Mouse (Mus musculus) hindbrain, embryonic 11.5 days (tissue): ENCODE measurements around the gene Bnc2. TPM values are rescaled to one million over a fixed set of nuclear protein-coding genes. Genes with fewer than 3 reads are reported as not detected.

Source experiments
- ATAC-seq: fragments of 200-750 bp; cut with Nextera tagmentation; 2 replicates; pipeline ENCODE4 v1.8.0; 2017; ENCODE audit warnings: mild to moderate bottlenecking, moderate TSS enrichment, moderate library complexity; ENCODE audit not compliant: low FRiP score
- DNase-seq: peaks from one replicate; pipeline ENCODE4 v3.0.0-alpha.2; 2015; ENCODE audit warnings: low spot score
- H3K27ac ChIP-seq: fragments of 300-500 bp; sonication (generic); 2 replicates; pipeline ENCODE4 v1.5.1; 2014; ENCODE audit warnings: mild to moderate bottlenecking, low read depth, low read length
- H3K27me3 ChIP-seq: fragments of 300-500 bp; sonication (generic); 2 replicates; pipeline ENCODE4 v1.6.1; 2014; ENCODE audit warnings: mild to moderate bottlenecking, low read length, moderate library complexity, mixed read lengths; ENCODE audit not compliant: control insufficient read depth, insufficient read depth
- H3K36me3 ChIP-seq: fragments of 300-500 bp; sonication (generic); 2 replicates; pipeline ENCODE4 v1.6.1; 2014; ENCODE audit warnings: mild to moderate bottlenecking, low read length, moderate library complexity, mixed read lengths; ENCODE audit not compliant: control insufficient read depth, insufficient read depth
- H3K4me1 ChIP-seq: fragments of 300-500 bp; sonication (generic); replicated peaks from 2 replicates; pipeline ENCODE4 v1.6.1; 2014; ENCODE audit warnings: low read length, mixed read lengths; ENCODE audit not compliant: control insufficient read depth, insufficient read depth
- H3K4me2 ChIP-seq: fragments of 300-500 bp; sonication (generic); replicated peaks from 2 replicates; pipeline ENCODE4 v1.6.1; 2014; ENCODE audit warnings: mild to moderate bottlenecking, low read depth, low read length
- H3K4me3 ChIP-seq: fragments of 300-500 bp; sonication (generic); 2 replicates; pipeline ENCODE4 v1.5.1; 2014; ENCODE audit warnings: low read depth, low read length
- H3K9ac ChIP-seq: fragments of 300-500 bp; sonication (generic); 2 replicates; pipeline ENCODE4 v1.6.1; 2014; ENCODE audit warnings: low read depth, low read length
- H3K9me3 ChIP-seq: fragments of 300-500 bp; sonication (generic); 2 replicates; pipeline ENCODE4 v1.6.1; 2016; ENCODE audit warnings: low read length; ENCODE audit not compliant: control insufficient read depth
- WGBS: fragments of 180-500 bp; shearing (Covaris S2); extraction: QIAGEN DNeasy Blood & Tissue Kit; methylation state at CpG from one replicate; pipeline ENCODE4 v1.1.7; 2014; 5-methylcytosine and 5-hydroxymethylcytosine counted together
- polyA plus RNA-seq: library from polyadenylated mRNA; unstranded; fragments of >200 nt; fragmentation: Nextera tagmentation; extraction: Ambion mirVana; gene quantifications from 2 replicates; pipeline ENCODE4 v1.2.1, GENCODE M21; 2014

Gene Bnc2
- polyA plus RNA-seq, 1 experiment from 2014 or later = 16.1 TPM

DNA sequence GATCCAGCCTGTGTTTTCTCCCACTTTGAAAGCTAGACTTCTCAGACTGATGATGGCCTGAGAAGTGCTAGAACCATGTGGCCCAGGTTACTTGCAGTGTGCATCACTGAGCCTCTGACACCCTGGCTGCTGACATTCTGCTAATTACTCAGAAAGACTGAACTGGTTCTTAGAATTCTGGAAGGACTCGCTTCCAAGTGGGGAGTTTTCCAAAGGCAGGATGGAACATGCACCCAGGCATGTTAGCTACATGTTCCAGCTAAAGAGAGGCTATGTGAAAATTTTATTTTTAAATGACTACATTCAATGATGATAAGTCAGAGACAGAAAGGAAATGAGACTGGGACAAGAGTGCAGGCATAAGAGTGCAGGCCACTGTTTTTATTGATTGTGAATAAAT, 289.9 kb downstream of the Bnc2 start:
- H3K27me3 ChIP-seq = no peaks in the 10 kb centered on the region
- H3K9me3 ChIP-seq = no peaks in the 10 kb centered on the region
- no peak overlapping the region for H3K4me2 ChIP-seq
- no peak overlapping the region for H3K27ac ChIP-seq
- no peaks in the 10 kb centered on the region for H3K4me1 ChIP-seq
- no peaks in the 10 kb centered on the region for H3K36me3 ChIP-seq
- 94% methylated on average over 1 of the region's 1 CpGs for WGBS
- ATAC-seq (no peak), DNase-seq (no peak)
- no peak overlapping the region for H3K4me3 ChIP-seq
- no peak overlapping the region for H3K9ac ChIP-seq

- DNase-seq = no peak
- no peak overlapping the region for H3K27ac ChIP-seq
- no peak for ATAC-seq
- WGBS = 57% methylated on average over 6 of the region's 6 CpGs
- no peaks in the 10 kb centered on the region for H3K9me3 ChIP-seq
- H3K4me3 ChIP-seq = no peak overlapping the region
- H3K4me1 ChIP-seq = no peaks in the 10 kb centered on the region
- no peaks in the 10 kb centered on the region for H3K36me3 ChIP-seq
- H3K27me3 ChIP-seq = no peaks in the 10 kb centered on the region
- H3K4me2 ChIP-seq = no peak overlapping the region
- H3K9ac ChIP-seq = no peak overlapping the region
Observed at GRCm38 (mm10) chr4:84379289-84379688, 295.8 kb downstream of the Bnc2 start.

DNA sequence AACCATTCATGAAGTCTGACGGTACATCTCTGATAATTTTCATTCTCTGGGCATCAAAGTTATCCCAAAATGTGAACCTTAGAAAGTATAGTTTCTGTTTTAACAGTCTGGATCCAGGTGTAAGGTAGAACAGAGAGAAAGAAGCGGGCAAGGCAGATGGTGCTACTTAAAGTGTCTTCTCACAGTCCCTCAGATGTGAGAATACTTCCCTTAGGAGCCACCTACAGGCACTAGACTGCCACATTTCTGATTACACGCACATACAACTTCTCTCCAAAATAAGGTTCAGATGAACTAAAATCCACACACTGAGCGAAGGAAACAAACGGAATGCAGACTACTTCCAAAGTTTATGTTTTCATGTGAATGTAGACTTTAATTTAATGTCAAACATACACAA, 297.6 kb downstream of the Bnc2 start:
- H3K27me3 ChIP-seq = no peaks in the 10 kb centered on the region
- H3K4me3 ChIP-seq = no peak overlapping the region
- no peak overlapping the region for H3K9ac ChIP-seq
- no peaks in the 10 kb centered on the region for H3K4me1 ChIP-seq
- no peaks in the 10 kb centered on the region for H3K9me3 ChIP-seq
- no peak overlapping the region for H3K4me2 ChIP-seq
- H3K27ac ChIP-seq = no peak overlapping the region
- no peaks in the 10 kb centered on the region for H3K36me3 ChIP-seq
- DNase-seq (no peak), ATAC-seq (no peak)
- WGBS = 88% methylated on average over 5 of the region's 5 CpGs

GRCm38 (mm10) chr4:84362337-84362823, 312.7 kb downstream of the Bnc2 start:
- Histone ChIP-seq H3K9me3 (no peaks in the 10 kb centered on the region), H3K4me3 (no peak overlapping the region), H3K9ac (no peak overlapping the region), H3K4me1 (no peaks in the 10 kb centered on the region; the same call in 1 of the 2 replicates), H3K27me3 (no peaks in the 10 kb centered on the region), H3K4me2 (no peak overlapping the region), H3K36me3 (no peaks in the 10 kb centered on the region), H3K27ac (no peak overlapping the region; the same call in 1 of the 2 replicates)
- DNase-seq = peak; percentile 26
- ATAC-seq = no peak
- 54% methylated on average over 8 of the region's 8 CpGs for WGBS

GRCm38 (mm10) chr4:84361165-84361564, 313.9 kb downstream of the Bnc2 start:
- WGBS = 70% methylated on average over 5 of the region's 5 CpGs

GRCm38 (mm10) chr4:84359996-84360395, 315.1 kb downstream of the Bnc2 start:
- Histone ChIP-seq H3K4me2 (no peak overlapping the region), H3K4me3 (no peak overlapping the region), H3K9ac (no peak overlapping the region), H3K9me3 (no peaks in the 10 kb centered on the region), H3K27me3 (no peaks in the 10 kb centered on the region), H3K27ac (no peak overlapping the region), H3K36me3 (no peaks in the 10 kb centered on the region), H3K4me1 (peaks cover 6% of the 10 kb centered on the region; the same call in 1 of the 2 replicates)
- DNase-seq (no peak), ATAC-seq (no peak)
- WGBS = 92% methylated on average over 2 of the region's 2 CpGs

More at GRCm38 (mm10) chr4:84361165-84361564, 313.9 kb downstream of the Bnc2 start:
- Histone ChIP-seq H3K9me3 (no peaks in the 10 kb centered on the region), H3K4me3 (no peak overlapping the region), H3K4me1 (peaks cover 6% of the 10 kb centered on the region; the same call in 1 of the 2 replicates), H3K27ac (no peak overlapping the region), H3K4me2 (no peak overlapping the region), H3K36me3 (no peaks in the 10 kb centered on the region), H3K9ac (no peak overlapping the region), H3K27me3 (no peaks in the 10 kb centered on the region)
- ATAC-seq = no peak
- no peak for DNase-seq

DNA sequence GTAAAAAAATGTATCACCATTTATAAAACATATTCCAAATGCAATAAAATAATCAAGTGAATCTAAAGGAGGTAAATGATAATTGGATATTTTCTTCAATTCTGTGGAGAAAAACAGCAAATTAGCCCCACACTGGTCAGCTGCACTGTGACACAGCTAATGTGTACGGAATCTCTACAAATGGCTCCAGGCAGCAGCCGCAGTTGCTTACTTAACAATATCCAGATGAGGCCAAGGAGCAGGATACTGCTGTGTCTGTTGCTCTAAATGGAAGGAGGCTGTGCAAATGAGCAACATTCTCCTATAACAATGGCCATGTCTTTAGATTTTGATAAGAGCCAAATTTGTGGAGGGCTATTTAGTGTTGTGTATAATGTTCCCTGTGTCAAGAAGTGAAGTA, 316.9 kb downstream of the Bnc2 start:
- H3K4me1 ChIP-seq = peaks cover 6% of the 10 kb centered on the region; the same call in 1 of the 2 replicates
- no peak overlapping the region for H3K27ac ChIP-seq
- H3K27me3 ChIP-seq = no peaks in the 10 kb centered on the region
- no peak overlapping the region for H3K4me3 ChIP-seq
- WGBS = 32% methylated on average over 2 of the region's 2 CpGs
- peak; percentile 57; the same call in 1 of the 2 replicates for ATAC-seq
- peak; percentile 29 for DNase-seq
- H3K9me3 ChIP-seq = no peaks in the 10 kb centered on the region
- H3K36me3 ChIP-seq = no peaks in the 10 kb centered on the region
- no peak overlapping the region for H3K9ac ChIP-seq
- no peak overlapping the region for H3K4me2 ChIP-seq

DNA sequence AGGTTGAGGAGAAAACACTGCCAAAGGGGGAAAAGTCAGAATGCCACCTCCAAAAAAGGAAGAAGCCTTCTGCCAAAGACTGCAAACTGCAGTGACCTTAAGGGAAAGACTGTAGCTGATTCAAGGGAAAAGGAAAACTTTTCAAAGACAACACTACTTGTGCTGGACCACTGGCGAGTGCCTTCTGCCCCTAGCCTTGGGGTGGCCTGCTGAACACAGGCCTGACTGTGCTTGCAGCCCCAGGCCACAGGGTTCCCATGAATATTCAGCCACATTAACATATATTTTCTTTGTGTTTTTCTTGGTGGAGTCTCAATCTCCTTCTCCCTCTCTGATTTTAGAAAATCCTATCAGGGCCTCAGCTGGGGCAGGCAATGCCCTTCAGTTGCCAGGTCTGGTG, 317.7 kb downstream of the Bnc2 start:
- Histone ChIP-seq H3K4me2 (no peak overlapping the region), H3K4me1 (peaks cover 6% of the 10 kb centered on the region; the same call in 1 of the 2 replicates), H3K9me3 (no peaks in the 10 kb centered on the region), H3K36me3 (no peaks in the 10 kb centered on the region), H3K9ac (no peak overlapping the region), H3K27me3 (no peaks in the 10 kb centered on the region), H3K4me3 (no peak overlapping the region), H3K27ac (0 out of 2 replicates have a peak overlapping the region, but pooled peaks have one; percentile 7)
- 6% methylated on average over 1 of the region's 1 CpGs for WGBS
- ATAC-seq (peak; percentile 82), DNase-seq (peak; percentile 50)

DNA sequence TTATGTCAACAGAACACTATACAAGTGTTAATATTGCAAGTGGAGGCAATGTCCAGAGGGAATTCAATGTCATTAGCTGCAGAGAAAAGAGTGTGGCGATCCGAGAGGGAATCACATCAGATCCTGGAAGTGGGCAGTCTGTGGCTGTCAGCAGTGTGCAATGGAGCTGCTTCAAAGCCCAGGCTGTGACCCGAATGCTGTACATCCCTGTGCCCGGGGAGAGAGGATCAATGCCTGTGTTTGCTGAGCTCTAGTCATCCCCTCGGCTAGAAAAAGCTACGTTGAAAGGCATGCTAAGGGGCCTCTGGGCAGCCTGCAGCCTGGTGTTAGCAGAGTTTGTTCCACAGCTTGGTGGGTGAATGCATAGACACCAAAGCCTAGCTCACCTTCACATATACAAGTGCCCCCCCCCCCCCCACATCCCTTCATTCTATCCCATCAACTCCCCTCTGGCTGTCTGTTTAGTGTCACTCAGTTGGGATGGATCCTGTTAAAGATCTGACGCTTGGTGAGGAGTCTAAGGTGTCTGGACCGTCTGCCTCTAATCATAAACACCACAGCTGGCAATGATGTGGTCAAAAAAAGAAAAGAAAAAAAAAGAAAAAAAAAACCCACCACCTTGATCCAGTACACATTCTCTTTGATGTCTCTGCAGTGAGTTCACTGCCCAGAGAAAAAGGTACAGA, 318.5 kb downstream of the Bnc2 start:
- no peak overlapping the region for H3K4me2 ChIP-seq
- H3K27ac ChIP-seq = 0 out of 2 replicates have a peak overlapping the region, but pooled peaks have one; percentile 39
- no peaks in the 10 kb centered on the region for H3K36me3 ChIP-seq
- H3K27me3 ChIP-seq = no peaks in the 10 kb centered on the region
- H3K4me1 ChIP-seq = peaks cover 6% of the 10 kb centered on the region; the same call in 1 of the 2 replicates
- no peak overlapping the region for H3K9ac ChIP-seq
- no peaks in the 10 kb centered on the region for H3K9me3 ChIP-seq
- DNase-seq (peak; percentile 51), ATAC-seq (peak; percentile 59)
- H3K4me3 ChIP-seq = no peak overlapping the region
- WGBS = 18% methylated on average over 8 of the region's 8 CpGs
